Mouse (Mus musculus): Measurements from ENCODE around the gene Rnf224. TPM values are rescaled to one million over a fixed set of nuclear protein-coding genes. Genes with fewer than 3 reads are reported as not detected.

Gene Rnf224
- total and polyA plus RNA-seq, 2 experiments from 2014 or later, result not detected

GRCm38 (mm10) chr2:25196172-25196954 is 40.2 kb downstream of the Rnf224 start, which contains the start of gene Tor4a:
TSS of gene Tor4a (minus strand) at chr2:25196886.
- Histone ChIP-seq H3K27ac (0 out of 2 replicates have a peak within 1 kb of the TSS, but pooled peaks have one; percentile 11), H3K4me1 (ENCODE audit: insufficient read depth, low read length) (0 out of 2 replicates have a peak, but pooled peaks cover 3% of the 10 kb centered on the region), H3K27me3 (ENCODE audit: insufficient read depth, low read length) (peaks cover 9% of the 10 kb centered on the region; the same call in 1 of the 2 replicates), H3K4me3 (ENCODE audit: low read length) (0 out of 2 replicates have a peak within 1 kb of the TSS, but pooled peaks have one; percentile 2), H3K9ac (replicated peaks; ENCODE audit: low read length) (no peak within 1 kb of the TSS), H3K4me2 (ENCODE audit: low read depth, low read length) (peak within 1 kb of the TSS; percentile 39), H3K9me3 (ENCODE audit: low read length) (no peaks in the 10 kb centered on the region), H3K36me3 (ENCODE audit: insufficient read depth, low read length) (peaks cover 26% of the 10 kb centered on the region)
- ATAC-seq (no peak), DNase-seq (ENCODE audit: low spot score) (no peak)
- 20% methylated on average over 8 of the region's 8 CpGs for WGBS
- no peak for TF ChIP-seq CTCF (IDR thresholded peaks at IDR 0.05; ENCODE audit: low read depth)

GRCm38 (mm10) chr2:25195211-25196156 is 41.1 kb downstream of the Rnf224 start:
- Histone ChIP-seq H3K27me3 (ENCODE audit: insufficient read depth, low read length) (peaks cover 9% of the 10 kb centered on the region; the same call in 1 of the 2 replicates), H3K27ac (no peak overlapping the region), H3K9me3 (ENCODE audit: low read length) (no peaks in the 10 kb centered on the region), H3K36me3 (ENCODE audit: insufficient read depth, low read length) (peaks cover 17% of the 10 kb centered on the region), H3K4me3 (ENCODE audit: low read length) (no peak overlapping the region), H3K4me2 (ENCODE audit: low read depth, low read length) (peak overlapping the region; percentile 39), H3K4me1 (ENCODE audit: insufficient read depth, low read length) (0 out of 2 replicates have a peak, but pooled peaks cover 3% of the 10 kb centered on the region), H3K9ac (replicated peaks; ENCODE audit: low read length) (no peak overlapping the region)
- ATAC-seq (no peak), DNase-seq (ENCODE audit: low spot score) (no peak)
- TF ChIP-seq CTCF (IDR thresholded peaks at IDR 0.05; ENCODE audit: low read depth), result no peak
- 27% methylated on average over 55 of the region's 55 CpGs for WGBS

GRCm38 (mm10) chr2:25194486-25195171 is 42.0 kb downstream of the Rnf224 start:
- DNase-seq (ENCODE audit: low spot score) (no peak), ATAC-seq (no peak)
- Histone ChIP-seq H3K4me2 (ENCODE audit: low read depth, low read length) (no peak overlapping the region), H3K36me3 (ENCODE audit: insufficient read depth, low read length) (peaks cover 8% of the 10 kb centered on the region), H3K9me3 (ENCODE audit: low read length) (no peaks in the 10 kb centered on the region), H3K9ac (replicated peaks; ENCODE audit: low read length) (no peak overlapping the region), H3K4me1 (ENCODE audit: insufficient read depth, low read length) (0 out of 2 replicates have a peak, but pooled peaks cover 3% of the 10 kb centered on the region), H3K27ac (no peak overlapping the region), H3K4me3 (ENCODE audit: low read length) (no peak overlapping the region), H3K27me3 (ENCODE audit: insufficient read depth, low read length) (peaks cover 9% of the 10 kb centered on the region; the same call in 1 of the 2 replicates)
- no peak for TF ChIP-seq CTCF (IDR thresholded peaks at IDR 0.05; ENCODE audit: low read depth)
- 83% methylated on average over 17 of the region's 17 CpGs for WGBS

- no peak overlapping the region for H3K4me2 ChIP-seq (ENCODE audit: low read depth, low read length)
- DNase-seq (ENCODE audit: low spot score) (no peak), ATAC-seq (no peak)
- peaks cover 9% of the 10 kb centered on the region; the same call in 1 of the 2 replicates for H3K27me3 ChIP-seq (ENCODE audit: insufficient read depth, low read length)
- no peaks in the 10 kb centered on the region for H3K9me3 ChIP-seq (ENCODE audit: low read length)
- peaks cover 3% of the 10 kb centered on the region; the same call in 1 of the 2 replicates for H3K36me3 ChIP-seq (ENCODE audit: insufficient read depth, low read length)
- H3K4me3 ChIP-seq (ENCODE audit: low read length), result no peak overlapping the region
- no peak for TF ChIP-seq CTCF (IDR thresholded peaks at IDR 0.05; ENCODE audit: low read depth)
- 0 out of 2 replicates have a peak, but pooled peaks cover 3% of the 10 kb centered on the region for H3K4me1 ChIP-seq (ENCODE audit: insufficient read depth, low read length)
- H3K27ac ChIP-seq, result no peak overlapping the region
- H3K9ac ChIP-seq (replicated peaks; ENCODE audit: low read length), result no peak overlapping the region
- WGBS, result 78% methylated on average over 5 of the region's 5 CpGs
Measured at GRCm38 (mm10) chr2:25194006-25194405, 42.6 kb downstream of the Rnf224 start.

GRCm38 (mm10) chr2:25193330-25193770 is 43.2 kb downstream of the Rnf224 start:
- Histone ChIP-seq H3K27ac (no peak overlapping the region), H3K27me3 (ENCODE audit: insufficient read depth, low read length) (peaks cover 9% of the 10 kb centered on the region; the same call in 1 of the 2 replicates), H3K4me1 (ENCODE audit: insufficient read depth, low read length) (0 out of 2 replicates have a peak, but pooled peaks cover 3% of the 10 kb centered on the region), H3K4me3 (ENCODE audit: low read length) (no peak overlapping the region), H3K36me3 (ENCODE audit: insufficient read depth, low read length) (no peaks in the 10 kb centered on the region), H3K9ac (replicated peaks; ENCODE audit: low read length) (no peak overlapping the region), H3K9me3 (ENCODE audit: low read length) (no peaks in the 10 kb centered on the region), H3K4me2 (ENCODE audit: low read depth, low read length) (no peak overlapping the region)
- peak; percentile 90 for DNase-seq (ENCODE audit: low spot score)
- peak; percentile 97 for TF ChIP-seq CTCF (IDR thresholded peaks at IDR 0.05; ENCODE audit: low read depth)
- ATAC-seq, result peak; percentile 89
- WGBS, result under 1% methylated on average over 6 of the region's 6 CpGs

- H3K27me3 ChIP-seq (ENCODE audit: insufficient read depth, low read length), result no peaks in the 10 kb centered on the region
Measured at GRCm38 (mm10) chr2:25187841-25188240, 48.7 kb downstream of the Rnf224 start.

More at GRCm38 (mm10) chr2:25187841-25188240, 48.7 kb downstream of the Rnf224 start:
- DNase-seq (ENCODE audit: low spot score), result no peak
- Histone ChIP-seq H3K4me2 (ENCODE audit: low read depth, low read length) (no peak overlapping the region), H3K4me1 (ENCODE audit: insufficient read depth, low read length) (peaks cover 11% of the 10 kb centered on the region; the same call in 1 of the 2 replicates), H3K4me3 (ENCODE audit: low read length) (no peak overlapping the region), H3K9me3 (ENCODE audit: low read length) (no peaks in the 10 kb centered on the region), H3K27ac (no peak overlapping the region), H3K36me3 (ENCODE audit: insufficient read depth, low read length) (no peaks in the 10 kb centered on the region), H3K9ac (replicated peaks; ENCODE audit: low read length) (no peak overlapping the region)
- no peak for ATAC-seq
- no peak for TF ChIP-seq CTCF (IDR thresholded peaks at IDR 0.05; ENCODE audit: low read depth)
- 80% methylated on average over 6 of the region's 6 CpGs for WGBS
